Mouse (Mus musculus) megakaryocyte-erythroid progenitor cell, adult 5-6 weeks (primary cell): Measurements from ENCODE around the gene Cept1. TPM values are rescaled to one million over a fixed set of nuclear protein-coding genes. Genes with fewer than 3 reads are reported as not detected.
A peak's percentile ranks its signal among the peaks of the same experiment; 100 is the strongest.

ENCODE experiments used
- ATAC-seq: replicated peaks from 2 replicates; pipeline ENCODE4 v1.8.0; 2016; ENCODE audit warnings: mild to moderate bottlenecking, inconsistent platforms; ENCODE audit not compliant: severe bottlenecking, poor library complexity, low FRiP score, low TSS enrichment
- total RNA-seq, 2 experiments: library from RNA; stranded (forward) in 1 of 2; stranded (reverse) in 1 of 2; fragments of 200-1000, 215-1000 nt in 1 of 2; fragments of >200 nt in 1 of 2; fragmentation: Nextera tagmentation in 1 of 2; gene quantifications; 2 replicates each; pipeline ENCODE4 v1.2.3; 2014 to 2017

The Cept1 gene
- total RNA-seq, 2 experiments from 2014 or later, result 28.3 to 42.5 TPM

- ATAC-seq, result peak; percentile 74
Observed at GRCm38 (mm10) chr3:106496045-106496721, 51.4 kb downstream of the Cept1 start.

- ATAC-seq, result no peak
Observed at GRCm38 (mm10) chr3:106495346-106496044, 52.1 kb downstream of the Cept1 start.

- peak; percentile 48 for ATAC-seq
Observed at GRCm38 (mm10) chr3:106494417-106494950, 53.1 kb downstream of the Cept1 start.

- ATAC-seq, result no peak
Observed at GRCm38 (mm10) chr3:106493882-106494281, 53.7 kb downstream of the Cept1 start.

GRCm38 (mm10) chr3:106493202-106493601 is 54.4 kb downstream of the Cept1 start:
- no peak for ATAC-seq

GRCm38 (mm10) chr3:106492723-106493122 is 54.9 kb downstream of the Cept1 start:
- peak; percentile 86 for ATAC-seq

GRCm38 (mm10) chr3:106490239-106490638 is 57.4 kb downstream of the Cept1 start:
- no peak for ATAC-seq

- no peak for ATAC-seq
Observed at GRCm38 (mm10) chr3:106487551-106487950, 60.1 kb downstream of the Cept1 start.

GRCm38 (mm10) chr3:106485810-106486209 is 61.8 kb downstream of the Cept1 start:
- ATAC-seq, result no peak

- ATAC-seq, result no peak
Observed at GRCm38 (mm10) chr3:106484861-106485260, 62.7 kb downstream of the Cept1 start.

- ATAC-seq, result no peak
Observed at GRCm38 (mm10) chr3:106483796-106484405, 63.7 kb downstream of the Cept1 start.

GRCm38 (mm10) chr3:106483297-106483696 is 64.3 kb downstream of the Cept1 start:
- ATAC-seq, result peak; percentile 42

- ATAC-seq, result peak; percentile 82
Observed at GRCm38 (mm10) chr3:106482281-106483081, 65.1 kb downstream of the Cept1 start, which contains the start of gene Dennd2d. Gene Dennd2d, plus strand, starts transcription at chr3:106482405.

GRCm38 (mm10) chr3:106476863-106477262 is 70.7 kb downstream of the Cept1 start:
- no peak for ATAC-seq

- no peak for ATAC-seq
Observed at GRCm38 (mm10) chr3:106474210-106474609, 73.4 kb downstream of the Cept1 start.

GRCm38 (mm10) chr3:106464750-106465149 is 82.9 kb downstream of the Cept1 start:
- ATAC-seq, result no peak

- ATAC-seq, result no peak
Observed at GRCm38 (mm10) chr3:106462493-106462892, 85.1 kb downstream of the Cept1 start.

- 0 out of 2 replicates have a peak, but pooled peaks have one; percentile 30 for ATAC-seq
Observed at GRCm38 (mm10) chr3:106462059-106462470, 85.5 kb downstream of the Cept1 start.

GRCm38 (mm10) chr3:106457298-106457869 is 90.2 kb downstream of the Cept1 start:
- ATAC-seq, result no peak
